Mouse (Mus musculus) inflammation-experienced regulatory T-cells (primary cell): ENCODE measurements around the gene Bod1l. TPM values are rescaled to one million over a fixed set of nuclear protein-coding genes. Genes with fewer than 3 reads are reported as not detected.

Experiments
- polyA plus RNA-seq, 2 experiments: library from polyadenylated mRNA; unstranded; fragments of 100-300 nt; shearing (Covaris generic); gene quantifications; one replicate each; pipeline ENCODE4 v1.2.1; 2017

Bod1l gene
- polyA plus RNA-seq, result 10 to 100 TPM; 66.0 to 71.9 TPM

GRCm38 (mm10) chr5:41844147-41844529 lies at the start of gene Bod1l:
Gene Bod1l (minus strand): TSS chr5:41844315.

DNA sequence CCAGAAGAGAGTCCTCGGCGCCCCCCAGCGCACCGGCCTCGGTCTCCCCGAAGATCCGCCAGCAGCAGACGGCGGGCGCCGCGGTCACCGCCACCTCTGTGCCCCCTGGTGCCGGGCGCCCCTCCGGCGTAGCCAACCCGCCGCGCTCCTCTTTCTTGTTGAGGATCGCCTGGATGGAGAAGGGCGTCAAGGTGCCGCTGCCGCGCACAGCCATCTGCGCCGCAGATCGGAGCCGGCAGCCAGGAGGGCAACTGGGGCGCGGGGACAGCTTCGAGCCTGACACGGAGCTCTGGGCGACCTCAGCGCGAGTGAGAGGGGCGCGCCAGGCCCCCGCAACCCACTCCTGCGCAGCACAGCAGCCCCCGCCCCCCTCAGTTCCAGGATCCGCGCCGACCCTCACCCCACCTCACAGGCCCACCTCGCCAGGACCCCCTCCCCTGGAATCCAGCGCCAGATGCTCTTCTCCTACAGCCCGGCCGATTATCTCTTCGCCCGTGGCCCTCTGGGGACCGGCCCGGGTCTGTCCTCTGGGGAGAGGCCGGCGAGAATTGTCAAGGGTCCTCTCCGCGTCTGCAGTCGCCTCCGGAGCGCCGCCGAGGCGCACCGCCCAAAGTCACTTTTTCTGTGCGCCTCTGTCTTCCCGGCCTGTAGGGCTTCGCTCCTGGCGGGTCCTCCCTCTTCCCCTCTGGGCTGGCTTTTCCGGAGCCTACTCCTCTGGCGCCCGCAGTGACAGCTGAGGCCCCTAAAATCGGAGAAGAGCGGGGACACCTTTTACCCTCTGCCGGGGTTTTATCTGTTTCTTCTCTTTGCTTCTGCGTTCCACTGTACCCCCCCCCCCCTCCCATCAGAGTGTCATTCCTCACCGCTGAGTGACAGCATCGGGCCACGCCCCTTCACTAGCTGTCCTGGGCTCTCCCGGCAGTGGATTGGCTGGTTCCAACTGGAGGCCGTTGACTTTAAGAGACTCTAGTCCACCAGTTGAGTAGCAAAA lies 80.1 kb downstream of the Bod1l start, which contains the start of gene Nkx3-2:
Gene Nkx3-2 (minus strand): TSS at position 771 of the 991 bp plus-strand sequence.

Other genes with a start within 250 kb of the Bod1l start
- gene Rab28, start 136.2 kb downstream of the Bod1l start, polyA plus RNA-seq, result 10 to 100 TPM; 35.8 to 36.2 TPM
- gene Nkx3-2, start 79.8 kb downstream of the Bod1l start, polyA plus RNA-seq, result under 1 TPM in 1 of 2 experiments, not detected in 1; 0.22 TPM
- under 1 TPM in 1 of 2 experiments, not detected in 1; 0.17 TPM for gene Gm16223, start 223.6 kb upstream of the Bod1l start, polyA plus RNA-seq